Mouse (Mus musculus) kidney, postnatal 4 days (tissue): ENCODE measurements at regions not wholly inside any gene's neighbourhood (a gene's known extent, or its start where the extent isn't known, plus 50 kb on each side); places are given as distances from the start of the nearest gene placed in this dataset.

Source experiments
- DNase-seq, 2 experiments: peaks; one replicate each; pipeline ENCODE4 v3.0.0; 2021; ENCODE audit warnings: mixed read lengths in 2 of 2

GRCm38 (mm10) chr11:43370025-43370424 lies 56.0 kb downstream of the Pttg1 start:
- DNase-seq = no peak

GRCm38 (mm10) chr11:43368346-43368745 lies 57.7 kb downstream of the Pttg1 start:
- DNase-seq = no peak

GRCm38 (mm10) chr11:43361858-43362257 lies 64.2 kb downstream of the Pttg1 start:
- DNase-seq = no peak

- DNase-seq = peak in 1 of 2 experiments; percentile 18
These were observed 67.4 kb downstream of the Pttg1 start for GRCm38 (mm10) chr11:43358390-43359291.

- DNase-seq = no peak
These were observed 72.4 kb downstream of the Pttg1 start for GRCm38 (mm10) chr11:43353602-43354001.

- DNase-seq = no peak
These were observed 73.0 kb downstream of the Pttg1 start for GRCm38 (mm10) chr11:43353030-43353429.

GRCm38 (mm10) chr11:43351818-43352217 lies 74.2 kb downstream of the Pttg1 start:
- DNase-seq = no peak

- DNase-seq = no peak
These were observed 74.7 kb downstream of the Pttg1 start for GRCm38 (mm10) chr11:43351348-43351747.

GRCm38 (mm10) chr11:43350242-43350641 lies 75.8 kb downstream of the Pttg1 start:
- no peak for DNase-seq

GRCm38 (mm10) chr11:43349564-43349963 lies 76.5 kb downstream of the Pttg1 start:
- peak; percentile 6 to 12 for DNase-seq

- DNase-seq = peak; percentile 89
These were observed 77.5 kb downstream of the Pttg1 start for GRCm38 (mm10) chr11:43348571-43348970.

GRCm38 (mm10) chr11:43346489-43346888 lies 79.6 kb downstream of the Pttg1 start:
- DNase-seq = no peak

GRCm38 (mm10) chr11:43344767-43345561 lies 81.1 kb downstream of the Pttg1 start:
- no peak for DNase-seq

- DNase-seq = no peak
These were observed 82.5 kb downstream of the Pttg1 start for GRCm38 (mm10) chr11:43343574-43343973.

GRCm38 (mm10) chr11:43338377-43338993 lies 87.6 kb downstream of the Pttg1 start:
- DNase-seq = no peak

- no peak for DNase-seq
These were observed 90.3 kb downstream of the Pttg1 start for GRCm38 (mm10) chr11:43335668-43336265.

- no peak for DNase-seq
These were observed 92.5 kb downstream of the Pttg1 start for GRCm38 (mm10) chr11:43333547-43333946.

GRCm38 (mm10) chr11:43313996-43314395 lies 112.1 kb downstream of the Pttg1 start:
- no peak for DNase-seq
